Mouse (Mus musculus): ENCODE data around the gene Arpp21. TPM values are rescaled to one million over a fixed set of nuclear protein-coding genes. Genes with fewer than 3 reads are reported as not detected.

Arpp21 gene
- polyA plus RNA-seq, 1 experiment from 2014 or later = 1.0 TPM

- Histone ChIP-seq H3K4me2 (ENCODE audit: low read length) (no peak overlapping the region), H3K9ac (ENCODE audit: low read length) (no peak overlapping the region), H3K9me3 (ENCODE audit: control insufficient read depth, low read length) (no peaks in the 10 kb centered on the region), H3K27me3 (replicated peaks; ENCODE audit: control insufficient read depth, insufficient read depth, low read length) (no peaks in the 10 kb centered on the region), H3K36me3 (ENCODE audit: control insufficient read depth, insufficient read depth, low read length) (no peaks in the 10 kb centered on the region), H3K4me1 (replicated peaks; ENCODE audit: control insufficient read depth, insufficient read depth, low read length) (no peaks in the 10 kb centered on the region), H3K4me3 (ENCODE audit: low read depth, low read length) (no peak overlapping the region), H3K27ac (ENCODE audit: low read depth) (no peak overlapping the region)
- WGBS = 81% methylated on average over 2 of the region's 2 CpGs
- DNase-seq (ENCODE audit: low spot score) = no peak
- ATAC-seq (replicated peaks; ENCODE audit: low FRiP score, low TSS enrichment, low read depth) = no peak
Measured at GRCm38 (mm10) chr9:112152762-112153161, 83.0 kb downstream of the Arpp21 start.

DNA sequence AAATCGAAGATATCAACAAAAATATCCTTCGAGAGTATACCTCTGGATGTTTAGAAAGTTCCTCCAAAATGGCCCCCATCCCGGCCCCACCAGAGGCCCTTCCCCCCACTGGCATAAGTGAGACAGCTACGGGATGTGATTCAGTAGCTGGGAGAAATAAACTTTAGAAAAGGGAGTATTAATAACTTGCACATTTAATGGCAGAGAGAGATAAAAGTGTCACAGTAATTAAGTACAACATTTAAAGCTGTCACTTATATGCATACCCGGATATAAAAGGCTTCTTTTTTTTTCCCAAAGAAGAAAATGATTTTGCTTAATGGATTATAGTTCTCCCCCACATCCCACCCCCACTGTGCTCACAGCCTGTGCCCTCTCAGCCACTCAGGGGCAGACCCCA lies 84.6 kb downstream of the Arpp21 start:
- H3K4me3 ChIP-seq (ENCODE audit: low read depth, low read length) = no peak overlapping the region
- no peaks in the 10 kb centered on the region for H3K9me3 ChIP-seq (ENCODE audit: control insufficient read depth, low read length)
- H3K27me3 ChIP-seq (replicated peaks; ENCODE audit: control insufficient read depth, insufficient read depth, low read length) = no peaks in the 10 kb centered on the region
- no peak overlapping the region for H3K9ac ChIP-seq (ENCODE audit: low read length)
- WGBS = 75% methylated on average over 5 of the region's 5 CpGs
- no peaks in the 10 kb centered on the region for H3K36me3 ChIP-seq (ENCODE audit: control insufficient read depth, insufficient read depth, low read length)
- H3K4me2 ChIP-seq (ENCODE audit: low read length) = no peak overlapping the region
- no peak for ATAC-seq (replicated peaks; ENCODE audit: low FRiP score, low TSS enrichment, low read depth)
- H3K27ac ChIP-seq (ENCODE audit: low read depth) = no peak overlapping the region
- no peaks in the 10 kb centered on the region for H3K4me1 ChIP-seq (replicated peaks; ENCODE audit: control insufficient read depth, insufficient read depth, low read length)
- DNase-seq (ENCODE audit: low spot score) = no peak

GRCm38 (mm10) chr9:112140658-112141057 lies 95.1 kb downstream of the Arpp21 start:
- Histone ChIP-seq H3K9me3 (ENCODE audit: control insufficient read depth, low read length) (no peaks in the 10 kb centered on the region), H3K27me3 (replicated peaks; ENCODE audit: control insufficient read depth, insufficient read depth, low read length) (no peaks in the 10 kb centered on the region), H3K27ac (ENCODE audit: low read depth) (no peak overlapping the region), H3K4me1 (replicated peaks; ENCODE audit: control insufficient read depth, insufficient read depth, low read length) (no peaks in the 10 kb centered on the region), H3K4me3 (ENCODE audit: low read depth, low read length) (no peak overlapping the region), H3K36me3 (ENCODE audit: control insufficient read depth, insufficient read depth, low read length) (no peaks in the 10 kb centered on the region), H3K9ac (ENCODE audit: low read length) (no peak overlapping the region), H3K4me2 (ENCODE audit: low read length) (no peak overlapping the region)
- DNase-seq (ENCODE audit: low spot score) (no peak), ATAC-seq (replicated peaks; ENCODE audit: low FRiP score, low TSS enrichment, low read depth) (no peak)
- WGBS = 83% methylated on average over 8 of the region's 8 CpGs

- no peaks in the 10 kb centered on the region for H3K9me3 ChIP-seq (ENCODE audit: control insufficient read depth, low read length)
- no peak for DNase-seq (ENCODE audit: low spot score)
- H3K4me2 ChIP-seq (ENCODE audit: low read length) = no peak overlapping the region
- H3K27ac ChIP-seq (ENCODE audit: low read depth) = no peak overlapping the region
- H3K4me3 ChIP-seq (ENCODE audit: low read depth, low read length) = no peak overlapping the region
- H3K4me1 ChIP-seq (replicated peaks; ENCODE audit: control insufficient read depth, insufficient read depth, low read length) = no peaks in the 10 kb centered on the region
- H3K27me3 ChIP-seq (replicated peaks; ENCODE audit: control insufficient read depth, insufficient read depth, low read length) = no peaks in the 10 kb centered on the region
- H3K36me3 ChIP-seq (ENCODE audit: control insufficient read depth, insufficient read depth, low read length) = no peaks in the 10 kb centered on the region
- no peak for ATAC-seq (replicated peaks; ENCODE audit: low FRiP score, low TSS enrichment, low read depth)
- H3K9ac ChIP-seq (ENCODE audit: low read length) = no peak overlapping the region
Measured at GRCm38 (mm10) chr9:112137820-112138219, 97.9 kb downstream of the Arpp21 start.

DNA sequence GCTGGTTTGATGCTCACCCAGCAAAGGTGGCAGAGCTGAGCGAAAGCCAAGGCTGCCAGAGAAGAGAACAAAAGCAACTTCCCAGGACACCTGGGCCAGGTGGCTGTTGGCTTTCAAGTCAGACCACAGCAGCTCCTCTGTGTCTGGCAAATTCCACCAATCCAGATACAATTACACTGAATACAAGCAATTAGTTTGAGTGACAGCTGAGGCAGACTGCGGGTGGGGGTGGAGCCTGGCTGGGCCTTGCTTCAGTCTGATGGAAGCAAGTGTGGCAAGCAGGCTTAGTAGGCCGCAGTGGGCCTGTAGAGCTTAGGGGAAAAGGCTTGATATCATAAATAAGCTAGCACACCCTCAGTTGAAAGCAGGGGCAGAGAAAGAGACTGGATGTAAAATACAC lies 104.9 kb downstream of the Arpp21 start:
- no peaks in the 10 kb centered on the region for H3K4me1 ChIP-seq (replicated peaks; ENCODE audit: control insufficient read depth, insufficient read depth, low read length)
- H3K27me3 ChIP-seq (replicated peaks; ENCODE audit: control insufficient read depth, insufficient read depth, low read length) = no peaks in the 10 kb centered on the region
- DNase-seq (ENCODE audit: low spot score) (no peak), ATAC-seq (replicated peaks; ENCODE audit: low FRiP score, low TSS enrichment, low read depth) (no peak)
- no peak overlapping the region for H3K9ac ChIP-seq (ENCODE audit: low read length)
- no peaks in the 10 kb centered on the region for H3K9me3 ChIP-seq (ENCODE audit: control insufficient read depth, low read length)
- H3K27ac ChIP-seq (ENCODE audit: low read depth) = no peak overlapping the region
- 54% methylated on average over 3 of the region's 3 CpGs for WGBS
- H3K4me2 ChIP-seq (ENCODE audit: low read length) = no peak overlapping the region
- H3K4me3 ChIP-seq (ENCODE audit: low read depth, low read length) = no peak overlapping the region
- no peaks in the 10 kb centered on the region for H3K36me3 ChIP-seq (ENCODE audit: control insufficient read depth, insufficient read depth, low read length)

GRCm38 (mm10) chr9:112124667-112125066 lies 111.1 kb downstream of the Arpp21 start:
- 32% methylated on average over 10 of the region's 10 CpGs for WGBS
- H3K27ac ChIP-seq (ENCODE audit: low read depth) = no peak overlapping the region
- H3K36me3 ChIP-seq (ENCODE audit: control insufficient read depth, insufficient read depth, low read length) = no peaks in the 10 kb centered on the region
- ATAC-seq (replicated peaks; ENCODE audit: low FRiP score, low TSS enrichment, low read depth) (no peak), DNase-seq (ENCODE audit: low spot score) (no peak)
- H3K9me3 ChIP-seq (ENCODE audit: control insufficient read depth, low read length) = no peaks in the 10 kb centered on the region
- H3K4me1 ChIP-seq (replicated peaks; ENCODE audit: control insufficient read depth, insufficient read depth, low read length) = no peaks in the 10 kb centered on the region
- H3K4me3 ChIP-seq (ENCODE audit: low read depth, low read length) = no peak overlapping the region
- H3K27me3 ChIP-seq (replicated peaks; ENCODE audit: control insufficient read depth, insufficient read depth, low read length) = peaks cover under 1% of the 10 kb centered on the region; the same call in 1 of the 2 replicates
- H3K9ac ChIP-seq (ENCODE audit: low read length) = no peak overlapping the region
- H3K4me2 ChIP-seq (ENCODE audit: low read length) = no peak overlapping the region

DNA sequence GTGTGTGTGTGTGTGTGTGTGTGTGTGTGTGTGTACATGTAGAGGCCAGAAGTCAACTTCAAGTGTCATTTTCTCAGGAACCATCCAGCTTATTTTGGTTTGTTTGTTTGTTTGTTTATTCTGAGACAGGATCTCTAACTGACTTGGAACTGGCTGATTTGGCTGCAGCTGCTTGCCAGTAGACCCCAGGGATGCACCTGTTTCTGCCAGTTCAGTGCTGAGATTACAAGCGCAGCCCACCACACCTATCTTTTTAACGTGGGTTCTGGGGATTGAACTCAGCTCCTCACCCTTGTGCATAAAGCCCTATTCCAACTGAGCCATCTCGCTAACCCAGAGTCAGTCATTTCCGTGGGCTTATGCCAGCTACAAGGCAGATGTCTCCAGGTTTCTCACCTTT lies 111.6 kb downstream of the Arpp21 start:
- no peaks in the 10 kb centered on the region for H3K36me3 ChIP-seq (ENCODE audit: control insufficient read depth, insufficient read depth, low read length)
- H3K4me2 ChIP-seq (ENCODE audit: low read length) = no peak overlapping the region
- WGBS = 65% methylated on average over 4 of the region's 4 CpGs
- no peaks in the 10 kb centered on the region for H3K9me3 ChIP-seq (ENCODE audit: control insufficient read depth, low read length)
- H3K27ac ChIP-seq (ENCODE audit: low read depth) = no peak overlapping the region
- ATAC-seq (replicated peaks; ENCODE audit: low FRiP score, low TSS enrichment, low read depth) = no peak
- peaks cover 6% of the 10 kb centered on the region; the same call in 1 of the 2 replicates for H3K27me3 ChIP-seq (replicated peaks; ENCODE audit: control insufficient read depth, insufficient read depth, low read length)
- H3K4me3 ChIP-seq (ENCODE audit: low read depth, low read length) = no peak overlapping the region
- no peak overlapping the region for H3K9ac ChIP-seq (ENCODE audit: low read length)
- no peak for DNase-seq (ENCODE audit: low spot score)
- H3K4me1 ChIP-seq (replicated peaks; ENCODE audit: control insufficient read depth, insufficient read depth, low read length) = no peaks in the 10 kb centered on the region

GRCm38 (mm10) chr9:112123421-112123828 lies 112.3 kb downstream of the Arpp21 start:
- Histone ChIP-seq H3K36me3 (ENCODE audit: control insufficient read depth, insufficient read depth, low read length) (no peaks in the 10 kb centered on the region), H3K4me1 (replicated peaks; ENCODE audit: control insufficient read depth, insufficient read depth, low read length) (no peaks in the 10 kb centered on the region), H3K9ac (ENCODE audit: low read length) (no peak overlapping the region), H3K27me3 (replicated peaks; ENCODE audit: control insufficient read depth, insufficient read depth, low read length) (peaks cover 12% of the 10 kb centered on the region; the same call in 1 of the 2 replicates), H3K9me3 (ENCODE audit: control insufficient read depth, low read length) (no peaks in the 10 kb centered on the region), H3K4me3 (ENCODE audit: low read depth, low read length) (no peak overlapping the region), H3K4me2 (ENCODE audit: low read length) (no peak overlapping the region), H3K27ac (ENCODE audit: low read depth) (no peak overlapping the region)
- ATAC-seq (replicated peaks; ENCODE audit: low FRiP score, low TSS enrichment, low read depth) = no peak
- no peak for DNase-seq (ENCODE audit: low spot score)
- 69% methylated on average over 6 of the region's 6 CpGs for WGBS

- no peaks in the 10 kb centered on the region for H3K36me3 ChIP-seq (ENCODE audit: control insufficient read depth, insufficient read depth, low read length)
- H3K27me3 ChIP-seq (replicated peaks; ENCODE audit: control insufficient read depth, insufficient read depth, low read length) = peaks cover 22% of the 10 kb centered on the region; the same call in 1 of the 2 replicates
- H3K4me3 ChIP-seq (ENCODE audit: low read depth, low read length) = no peak overlapping the region
- H3K9me3 ChIP-seq (ENCODE audit: control insufficient read depth, low read length) = no peaks in the 10 kb centered on the region
- ATAC-seq (replicated peaks; ENCODE audit: low FRiP score, low TSS enrichment, low read depth) = no peak
- no peak for DNase-seq (ENCODE audit: low spot score)
- WGBS = 35% methylated on average over 3 of the region's 3 CpGs
- H3K4me1 ChIP-seq (replicated peaks; ENCODE audit: control insufficient read depth, insufficient read depth, low read length) = no peaks in the 10 kb centered on the region
- no peak overlapping the region for H3K27ac ChIP-seq (ENCODE audit: low read depth)
- H3K4me2 ChIP-seq (ENCODE audit: low read length) = no peak overlapping the region
- no peak overlapping the region for H3K9ac ChIP-seq (ENCODE audit: low read length)
Measured at GRCm38 (mm10) chr9:112119535-112119934, 116.2 kb downstream of the Arpp21 start.
